ENCODE assay signal across 12 mouse cellular contexts in genomic region chr11:106795679-106796078, GRCm38 (mm10). TPM values are rescaled to one million over a fixed set of nuclear protein-coding genes. Genes with fewer than 3 reads are reported as not detected.
A peak's percentile ranks its signal among the peaks of the same experiment; 100 is the strongest.
DNase-seq lines count a peak whose midpoint lies in the region; ATAC-seq lines count a peak whose summit lies in the region.
"Had no signal": no experiment of that assay in that cellular context is flagged by ENCODE, and none has a peak within 500 bp of the region (broad histone marks: within the 10 kb centered on the region; RNA-seq: fewer than 3 reads in every experiment).

No protein-coding gene starts in this region.

- H3K9me3 ChIP-seq in kidney, embryonic 14.5 days (ENCODE audit: control insufficient read depth, low read length) = peaks cover 5% of the 10 kb centered on the region; the same call in 1 of the 2 replicates
- H3K9me3 ChIP-seq in limb, embryonic 15.5 days = no peaks in the 10 kb centered on the region

- no peak overlapping the region for H3K4me3 ChIP-seq in kidney, embryonic 14.5 days (ENCODE audit: low read length)
- H3K4me3 ChIP-seq in limb, embryonic 15.5 days = no peak overlapping the region
- H3K4me3 ChIP-seq: erythroblast, embryonic 14.5 days had no signal

- peaks cover 70% of the 10 kb centered on the region for H3K36me3 ChIP-seq in kidney, embryonic 14.5 days (ENCODE audit: control insufficient read depth, insufficient read depth, low read length)
- peaks cover 57% of the 10 kb centered on the region for H3K36me3 ChIP-seq in limb, embryonic 15.5 days

- H3K9ac ChIP-seq in kidney, embryonic 14.5 days (ENCODE audit: low read depth, low read length) = 0 out of 2 replicates have a peak overlapping the region, but pooled peaks have one; percentile 1
- H3K9ac ChIP-seq in limb, embryonic 15.5 days = 0 out of 2 replicates have a peak overlapping the region, but pooled peaks have one; percentile 7

- no peak overlapping the region for H3K27ac ChIP-seq in kidney, embryonic 14.5 days (ENCODE audit: low read depth, low read length)
- H3K27ac ChIP-seq in limb, embryonic 15.5 days = peak overlapping the region; percentile 73

- H3K27me3 ChIP-seq in kidney, embryonic 14.5 days (ENCODE audit: control insufficient read depth, insufficient read depth, low read length) = no peaks in the 10 kb centered on the region
- no peaks in the 10 kb centered on the region for H3K27me3 ChIP-seq in limb, embryonic 15.5 days

- 0 out of 2 replicates have a peak, but pooled peaks have one; percentile 35 for ATAC-seq in kidney, embryonic 14.5 days (ENCODE audit: low FRiP score, low TSS enrichment)
- peak; percentile 69; the same call in 1 of the 2 replicates for ATAC-seq in limb, embryonic 15.5 days (ENCODE audit: insufficient number of reproducible peaks, low FRiP score, low TSS enrichment, low read depth)

- no peak overlapping the region for H3K4me2 ChIP-seq in kidney, embryonic 14.5 days (replicated peaks; ENCODE audit: low read depth, low read length)
- no peak overlapping the region for H3K4me2 ChIP-seq in limb, embryonic 15.5 days

- WGBS in kidney, embryonic 14.5 days = 67% methylated on average over 9 of the region's 9 CpGs
- whole genome bisulfite sequencing in limb, embryonic 15.5 days = 19% methylated on average over 9 of the region's 9 CpGs

- DNase-seq in embryo, embryonic 11 days = peak; percentile 43
- no peak for DNase-seq in embryo, embryonic 9.5 days (ENCODE audit: extremely low spot score)
- no peak for DNase-seq in kidney, adult 11 months
- DNase-seq in NIH3T3 (ENCODE audit: low read depth) = peak; percentile 92
- no peak for DNase-seq in retina, postnatal 1 day
- DNase-seq in adrenal gland, adult 18-20 months (ENCODE audit: low spot score in 2 of 2) = no peak
- DNase-seq: adrenal gland, postnatal 14 days; cerebellum, adult 11-12 months; right cerebral cortex, postnatal 4 days had no signal

- peaks cover under 1% of the 10 kb centered on the region; the same call in 1 of the 2 replicates for H3K4me1 ChIP-seq in kidney, embryonic 14.5 days (ENCODE audit: control insufficient read depth, insufficient read depth, low read length)
- H3K4me1 ChIP-seq in limb, embryonic 15.5 days = peaks cover 13% of the 10 kb centered on the region

RNA-seq across cellular contexts. Expression of gene Cep95, which starts 6.6 kb away (rescaled TPM):
- 18.8 and 21.3 TPM in 2 replicates for polyA plus RNA-seq in kidney, embryonic 14.5 days (2014; fragmentation: Nextera tagmentation; extraction: Ambion mirVana)
- polyA plus RNA-seq in limb, embryonic 15.5 days (2015; fragmentation: Nextera tagmentation; extraction: Ambion mirVana) = 21.9 and 22.5 TPM in 2 replicates
- total RNA-seq in adrenal gland, adult 18-20 months (2021) = 1 to 10 TPM; 7.6 to 8.4 TPM

RNA-seq across cellular contexts. Expression of gene Ddx5, which starts 6.7 kb away (rescaled TPM):
- 369 and 392 TPM in 2 replicates for polyA plus RNA-seq in kidney, embryonic 14.5 days (2014; fragmentation: Nextera tagmentation; extraction: Ambion mirVana)
- polyA plus RNA-seq in limb, embryonic 15.5 days (2015; fragmentation: Nextera tagmentation; extraction: Ambion mirVana) = 284 and 288 TPM in 2 replicates
- total RNA-seq in adrenal gland, adult 18-20 months (2021) = 100 to 1,000 TPM; 828 to 881 TPM

RNA-seq across cellular contexts. Expression of gene Polg2, which starts 16.3 kb away (rescaled TPM):
- 12.6 and 13.3 TPM in 2 replicates for polyA plus RNA-seq in kidney, embryonic 14.5 days (2014; fragmentation: Nextera tagmentation; extraction: Ambion mirVana)
- polyA plus RNA-seq in limb, embryonic 15.5 days (2015; fragmentation: Nextera tagmentation; extraction: Ambion mirVana) = 9.8 and 13.3 TPM in 2 replicates
- total RNA-seq in adrenal gland, adult 18-20 months (2021) = 1 to 10 TPM; 4.3 to 6.1 TPM

RNA-seq across cellular contexts. Expression of gene Milr1, which starts 44.7 kb away (rescaled TPM):
- polyA plus RNA-seq in kidney, embryonic 14.5 days (2014; fragmentation: Nextera tagmentation; extraction: Ambion mirVana) = 1.0 and 1.1 TPM in 2 replicates
- 2.3 and 2.9 TPM in 2 replicates for polyA plus RNA-seq in limb, embryonic 15.5 days (2015; fragmentation: Nextera tagmentation; extraction: Ambion mirVana)
- total RNA-seq in adrenal gland, adult 18-20 months (2021) = 1 to 10 TPM in 1 of 2 experiments, under 1 TPM in 1; 0.83 to 1.2 TPM
- polyA plus RNA-seq: erythroblast, embryonic 14.5 days had no signal

RNA-seq across cellular contexts. Expression of gene Pecam1, which starts 45.3 kb away (rescaled TPM):
- polyA plus RNA-seq in kidney, embryonic 14.5 days (2014; fragmentation: Nextera tagmentation; extraction: Ambion mirVana) = 36.2 and 46.8 TPM in 2 replicates
- 44.2 and 54.6 TPM in 2 replicates for polyA plus RNA-seq in limb, embryonic 15.5 days (2015; fragmentation: Nextera tagmentation; extraction: Ambion mirVana)
- 10 to 100 TPM; 57.1 to 63.6 TPM for total RNA-seq in adrenal gland, adult 18-20 months (2021)
- polyA plus RNA-seq: erythroblast, embryonic 14.5 days had no signal

Comparison
In these comparisons a context has a peak if more than half of its experiments do, and no peak if none do; other contexts are left out.
1. DNase-seq: peak in embryo, embryonic 11 days (single experiment) and NIH3T3 (single experiment); none in embryo, embryonic 9.5 days (single experiment), kidney, adult 11 months (single experiment), retina, postnatal 1 day (single experiment) and adrenal gland, adult 18-20 months (0 of 2).